Mouse (Mus musculus) induced T-regulatory cell, adult 2 months (primary cell): ENCODE measurements around the gene Gstm4.

ENCODE experiments used
- DNase-seq: peaks from one replicate; pipeline ENCODE4 v3.0.0-alpha.2; 2012; ENCODE audit warnings: low read depth

Gene Gstm4

GRCm38 (mm10) chr3:108044394-108045140 is at the start of gene Gstm4:
Gene Gstm4 (minus strand): TSS chr3:108044894.
- peak; percentile 93 for DNase-seq

GRCm38 (mm10) chr3:108094146-108094545 is 49.5 kb upstream of the Gstm4 start:
- DNase-seq: no peak

- DNase-seq: no peak
Measured at GRCm38 (mm10) chr3:108093306-108093705, 48.6 kb upstream of the Gstm4 start.

DNA sequence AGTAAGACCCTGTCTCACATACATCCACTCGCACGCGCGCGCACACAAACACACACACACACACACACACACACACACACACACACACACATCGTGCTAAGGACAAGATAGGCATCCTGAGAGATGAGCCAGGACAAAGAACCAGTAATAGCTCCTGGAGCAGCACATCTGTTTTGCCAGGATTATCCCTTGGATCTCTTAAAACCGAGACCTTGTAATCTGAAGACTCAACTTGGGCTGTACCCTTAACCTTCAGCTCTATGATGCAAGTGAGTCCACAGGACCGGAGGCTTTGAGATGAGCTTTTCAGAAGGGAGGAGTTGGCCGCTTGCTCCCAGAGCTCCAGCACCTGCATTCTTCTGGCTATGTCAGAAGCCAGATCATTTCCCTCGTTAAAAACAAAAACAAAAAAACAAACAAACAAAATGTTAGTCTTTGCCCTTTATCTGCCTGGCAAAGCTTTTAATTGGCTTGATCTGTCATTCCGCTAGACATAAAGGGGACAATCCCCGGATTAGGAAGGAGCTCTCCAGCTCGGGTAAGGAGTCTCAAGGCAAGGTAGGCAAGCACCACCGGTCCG is 47.9 kb upstream of the Gstm4 start, which contains the start of gene Gnat2:
Gene Gnat2, plus strand, starts transcription at position 254 of the 580 bp plus-strand sequence.
- no peak for DNase-seq

DNA sequence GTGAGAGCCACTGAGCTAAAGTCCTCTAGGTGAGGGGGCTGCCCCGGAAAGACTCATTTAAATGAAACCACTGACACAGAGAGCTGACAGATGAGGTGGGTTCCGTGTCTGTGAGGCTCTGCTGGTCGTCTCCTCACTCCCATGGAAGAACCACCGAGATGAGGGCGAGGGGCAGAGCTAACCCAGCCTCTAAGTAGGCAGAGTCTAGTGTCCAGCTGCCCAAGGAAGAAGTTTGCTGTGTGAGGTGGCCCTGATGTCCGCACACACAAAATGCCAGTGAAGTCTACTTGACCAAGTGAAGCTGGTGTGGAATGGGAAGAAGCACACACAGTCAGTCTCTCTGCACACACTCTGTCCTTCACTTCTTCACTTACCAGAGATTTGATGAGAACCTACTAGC is 47.3 kb upstream of the Gstm4 start:
- DNase-seq: no peak

- DNase-seq: no peak
Measured at GRCm38 (mm10) chr3:108090561-108090960, 45.9 kb upstream of the Gstm4 start.

DNA sequence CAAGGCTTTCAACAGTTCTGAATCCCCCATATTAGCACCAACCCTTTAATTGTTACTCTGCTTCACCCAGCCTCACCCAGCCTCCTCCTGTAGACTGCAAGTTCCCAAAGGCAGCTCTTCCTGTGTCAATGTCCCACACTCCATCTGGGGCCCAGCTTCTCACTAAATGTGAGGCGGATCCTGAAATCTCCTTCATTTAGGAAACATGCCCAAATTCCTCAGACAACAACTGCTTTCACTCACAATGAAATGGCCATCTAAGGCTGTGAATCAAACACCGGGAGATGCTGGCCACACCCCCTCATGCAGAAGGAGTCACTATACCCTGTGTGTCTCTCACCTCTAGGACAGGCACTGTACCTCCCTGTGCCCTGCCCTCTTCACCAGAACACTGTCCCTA is 45.2 kb upstream of the Gstm4 start:
- no peak for DNase-seq

GRCm38 (mm10) chr3:108088842-108089380 is 44.2 kb upstream of the Gstm4 start:
- no peak for DNase-seq

DNA sequence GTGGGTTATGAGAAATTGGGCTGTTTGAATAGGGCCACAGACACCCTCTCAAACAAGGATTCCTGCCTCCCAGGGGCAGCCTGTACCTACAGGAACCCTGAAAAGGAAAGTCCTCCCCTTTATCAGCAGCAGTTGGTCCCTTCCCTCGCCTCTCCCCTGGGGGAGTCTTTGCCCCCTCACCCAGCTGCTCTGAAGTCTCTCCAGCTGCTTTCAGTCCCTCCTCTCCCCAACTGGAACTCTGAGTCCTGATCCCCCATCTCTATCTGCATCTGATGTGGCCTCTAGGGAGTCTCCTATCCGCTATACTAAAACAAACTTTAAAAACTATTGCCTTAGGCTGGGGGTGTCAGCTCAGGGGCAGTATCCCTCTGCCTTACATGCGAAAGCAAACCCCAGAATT is 42.6 kb upstream of the Gstm4 start:
- DNase-seq: no peak

DNA sequence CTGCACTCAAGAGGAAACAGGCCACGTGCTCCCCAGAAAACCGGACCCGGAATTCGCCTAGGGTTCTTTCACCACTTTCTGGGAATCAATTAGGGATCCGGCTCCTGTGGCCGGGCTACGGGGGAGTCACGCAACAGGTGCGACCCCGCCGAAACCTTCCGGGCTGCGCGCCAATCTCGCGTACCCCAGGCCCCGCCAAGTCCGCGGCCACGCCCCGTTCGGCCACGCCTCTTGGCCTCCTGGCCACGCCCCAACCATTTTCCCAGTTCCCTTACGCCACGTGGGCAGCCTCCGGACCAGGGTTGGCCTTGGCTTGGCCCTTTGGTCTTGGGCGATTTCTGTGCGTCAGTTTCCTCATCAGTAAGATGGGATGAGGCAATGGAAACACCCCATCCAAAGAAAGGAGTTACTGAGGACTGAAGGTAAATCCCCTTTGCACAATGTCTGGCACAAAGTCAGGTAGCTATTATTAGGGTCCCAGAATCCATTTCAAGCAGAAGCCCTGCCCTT is 41.8 kb upstream of the Gstm4 start, which contains the start of gene Ampd2:
Gene Ampd2, minus strand, starts transcription at position 182 of the 510 bp plus-strand sequence.
- peak; percentile 74 for DNase-seq

- peak; percentile 54 for DNase-seq
Measured at GRCm38 (mm10) chr3:108085721-108086469, 41.2 kb upstream of the Gstm4 start.

GRCm38 (mm10) chr3:108085281-108085720 is 40.6 kb upstream of the Gstm4 start:
- DNase-seq: peak; percentile 95

GRCm38 (mm10) chr3:108084767-108085270 is 40.1 kb upstream of the Gstm4 start:
- no peak for DNase-seq

DNA sequence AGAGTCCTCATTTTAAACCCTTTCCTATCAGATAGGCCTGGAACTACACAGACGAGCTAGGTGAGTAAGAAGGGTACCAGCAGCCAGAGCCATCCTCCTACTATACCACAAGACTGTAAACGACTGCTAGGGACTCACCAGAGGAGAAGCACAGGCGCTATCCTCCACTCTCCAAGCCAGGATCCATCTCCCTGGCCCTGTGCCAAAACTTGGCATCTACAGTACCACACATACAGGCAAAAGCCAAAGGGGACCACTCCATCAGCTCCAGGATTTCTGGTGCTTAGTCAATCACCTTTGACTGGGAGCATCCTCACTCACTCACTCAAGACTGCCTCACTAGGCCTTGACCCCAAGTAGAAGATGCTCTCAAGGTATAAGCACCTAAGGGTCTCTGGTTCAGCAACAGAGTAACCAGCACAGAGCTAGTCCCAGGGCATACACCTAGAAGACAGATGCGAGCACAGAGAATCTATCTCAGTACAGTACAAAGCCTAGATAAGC is 39.3 kb upstream of the Gstm4 start:
- DNase-seq: peak; percentile 16

- DNase-seq: no peak
Measured at GRCm38 (mm10) chr3:108083161-108083560, 38.5 kb upstream of the Gstm4 start.

- no peak for DNase-seq
Measured at GRCm38 (mm10) chr3:108082251-108082875, 37.7 kb upstream of the Gstm4 start.

- no peak for DNase-seq
Measured at GRCm38 (mm10) chr3:108081681-108082080, 37.0 kb upstream of the Gstm4 start.

DNA sequence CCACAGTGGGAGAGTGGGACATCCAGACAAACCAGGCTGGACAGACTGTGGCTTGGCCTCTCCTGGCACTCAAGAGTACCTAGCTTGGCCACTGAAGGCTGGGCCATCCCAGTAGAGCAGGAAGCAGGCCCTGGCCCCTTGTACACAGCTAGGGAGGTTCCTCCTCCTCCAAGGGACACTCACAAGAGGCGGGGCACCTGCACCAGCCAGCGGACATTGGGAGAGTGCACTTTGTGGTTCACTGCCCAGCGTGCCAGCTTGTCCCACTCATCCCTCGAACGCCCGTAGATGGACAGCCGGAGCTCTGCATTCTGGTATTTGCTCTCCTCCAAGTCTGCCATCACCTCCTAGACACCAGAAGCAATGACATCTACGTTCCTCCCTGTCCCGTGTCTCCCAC is 32.1 kb upstream of the Gstm4 start:
- DNase-seq: no peak

DNA sequence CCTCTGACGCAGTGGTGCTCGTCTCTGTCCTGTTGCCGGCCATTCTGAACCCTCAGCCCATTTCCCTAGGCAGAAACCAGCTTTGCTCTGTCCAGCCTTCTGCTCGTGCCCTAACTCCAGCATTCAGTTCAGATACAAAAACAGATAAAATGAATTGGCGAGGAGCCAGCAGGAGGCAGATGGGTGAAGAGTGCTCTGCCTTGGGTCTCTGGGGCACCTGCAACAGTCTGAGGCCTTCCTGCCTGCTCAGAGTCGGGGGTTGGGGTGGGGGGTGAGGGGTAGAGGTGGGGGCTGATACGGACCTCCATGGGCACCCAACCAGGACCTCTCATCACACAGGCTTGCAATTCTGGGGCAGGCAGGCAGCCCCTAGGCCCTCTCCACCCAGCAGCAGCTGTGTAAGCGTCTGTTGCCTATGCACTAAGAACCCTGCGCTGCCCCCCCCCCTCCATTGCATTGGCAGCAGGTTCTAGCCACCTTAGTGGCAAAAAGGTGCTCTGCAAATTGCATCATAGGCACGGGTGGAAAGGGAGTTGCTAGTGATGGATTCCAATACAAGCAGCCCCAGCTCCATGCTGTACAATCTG is 28.4 kb upstream of the Gstm4 start:
- DNase-seq: no peak

DNA sequence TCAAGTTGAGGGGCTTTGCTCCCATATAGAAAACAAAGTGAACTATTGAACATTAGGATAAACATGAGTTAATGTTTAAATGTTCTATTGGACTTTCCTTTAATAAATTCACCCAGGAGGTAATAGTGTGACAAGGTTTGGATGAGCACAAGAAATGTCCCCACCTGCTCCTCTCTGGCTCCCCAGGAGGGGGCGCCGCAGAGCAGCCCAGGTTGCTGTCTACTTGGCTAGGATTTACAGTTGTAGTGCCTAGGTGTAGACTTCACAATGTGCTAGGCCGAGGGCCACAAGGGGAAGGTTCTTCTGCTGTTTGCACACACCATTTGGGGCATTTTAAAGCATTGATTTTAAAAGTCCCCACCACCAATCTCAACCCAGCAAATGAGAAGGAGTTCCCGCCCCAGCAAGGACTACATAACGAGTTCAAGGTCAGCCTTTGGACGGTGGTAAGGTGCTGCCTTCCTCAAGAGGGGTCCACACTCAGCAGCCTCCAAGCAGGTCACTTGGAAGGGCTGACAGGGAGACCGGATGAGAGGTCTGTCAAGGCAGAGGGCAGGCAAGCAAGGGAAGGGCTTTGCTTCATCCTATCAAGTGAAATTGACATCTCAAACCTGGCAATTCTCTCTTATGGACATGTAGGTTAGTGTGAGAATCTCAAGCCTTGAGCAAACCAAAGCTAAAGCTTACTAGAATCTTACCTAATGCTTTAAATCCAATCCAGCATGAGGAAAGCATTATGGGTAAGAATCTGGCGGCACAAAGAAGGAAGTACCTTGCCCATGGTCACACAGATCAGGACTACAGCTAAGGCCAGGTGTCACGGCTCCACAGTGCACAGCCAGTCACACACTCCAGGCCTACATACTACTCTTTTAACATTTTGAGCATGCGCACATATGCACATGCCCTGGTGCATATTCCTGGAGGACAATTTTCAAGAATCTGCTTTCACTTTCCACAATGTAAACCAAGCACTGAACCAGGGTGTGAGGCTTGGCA is 25.9 kb upstream of the Gstm4 start:
- DNase-seq: peak; percentile 82
